Mouse (Mus musculus) stomach, embryonic 16.5 days (tissue): ENCODE measurements around the gene Utrn. TPM values are rescaled to one million over a fixed set of nuclear protein-coding genes. Genes with fewer than 3 reads are reported as not detected.

ENCODE experiments used
- ATAC-seq: fragments of 200-750 bp; cut with Nextera tagmentation; 2 replicates; pipeline ENCODE4 v1.8.0; 2017; ENCODE audit warnings: moderate number of reproducible peaks, moderate TSS enrichment; ENCODE audit not compliant: insufficient read depth, low FRiP score
- H3K27ac ChIP-seq: fragments of 300-500 bp; sonication (generic); 2 replicates; pipeline ENCODE4 v1.5.1; 2014; ENCODE audit warnings: low read length
- H3K27me3 ChIP-seq: fragments of 300-500 bp; sonication (generic); 2 replicates; pipeline ENCODE4 v1.6.1; 2014; ENCODE audit warnings: low read length, control low read depth, mixed read lengths; ENCODE audit not compliant: control insufficient read depth, insufficient read depth
- H3K36me3 ChIP-seq: fragments of 300-500 bp; sonication (generic); 2 replicates; pipeline ENCODE4 v1.6.1; 2014; ENCODE audit warnings: low read length; ENCODE audit not compliant: control insufficient read depth, insufficient read depth
- H3K4me1 ChIP-seq: fragments of 300-500 bp; sonication (generic); 2 replicates; pipeline ENCODE4 v1.6.1; 2014; ENCODE audit warnings: low read length, control low read depth, mixed read lengths; ENCODE audit not compliant: control insufficient read depth, insufficient read depth
- H3K4me2 ChIP-seq: fragments of 300-500 bp; sonication (generic); 2 replicates; pipeline ENCODE4 v1.6.1; 2014; ENCODE audit warnings: low read depth, low read length, mixed read lengths
- H3K4me3 ChIP-seq: fragments of 300-500 bp; sonication (generic); replicated peaks from 2 replicates; pipeline ENCODE4 v1.5.1; 2014; ENCODE audit warnings: mild to moderate bottlenecking, low read length
- H3K9ac ChIP-seq: fragments of 300-500 bp; sonication (generic); 2 replicates; pipeline ENCODE4 v1.6.1; 2014; ENCODE audit warnings: low read length
- H3K9me3 ChIP-seq: fragments of 300-500 bp; sonication (generic); replicated peaks from 2 replicates; pipeline ENCODE4 v1.6.1; 2016; ENCODE audit warnings: low read length, control low read depth; ENCODE audit not compliant: control insufficient read depth
- WGBS: fragments of 180-500 bp; shearing (Covaris S2); extraction: QIAGEN DNeasy Blood & Tissue Kit; methylation state at CpG from one replicate; pipeline ENCODE4 v1.1.7; 2014; 5-methylcytosine and 5-hydroxymethylcytosine counted together
- polyA plus RNA-seq: library from polyadenylated mRNA; unstranded; fragments of >200 nt; fragmentation: Nextera tagmentation; extraction: Ambion mirVana; gene quantifications from 2 replicates; pipeline ENCODE4 v1.2.1, GENCODE M21; 2015

The Utrn gene
- polyA plus RNA-seq, 1 experiment from 2014 or later, result 72.0 TPM

DNA sequence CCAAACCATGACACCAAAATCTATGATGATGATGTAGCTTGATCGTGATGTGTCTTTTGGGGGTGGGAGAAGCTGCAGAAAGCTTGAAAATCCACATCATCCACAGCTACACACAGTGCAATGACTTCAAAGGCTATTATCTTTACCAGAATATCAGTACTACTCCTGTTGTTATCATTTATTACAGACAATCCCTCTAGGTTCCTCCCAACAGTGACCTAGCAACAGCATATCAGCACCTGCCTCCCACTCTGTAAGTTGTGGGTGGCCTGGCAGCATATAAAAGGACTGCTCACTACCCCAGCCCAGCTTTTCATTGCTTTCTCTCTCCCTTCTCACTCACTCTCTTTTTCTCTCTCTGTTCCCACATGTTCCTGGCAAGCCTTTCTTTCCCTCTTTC is 494.4 kb downstream of the Utrn start:
- Histone ChIP-seq H3K9ac (no peak overlapping the region), H3K27me3 (no peaks in the 10 kb centered on the region), H3K4me1 (no peaks in the 10 kb centered on the region), H3K36me3 (no peaks in the 10 kb centered on the region), H3K27ac (no peak overlapping the region), H3K4me3 (no peak overlapping the region), H3K4me2 (no peak overlapping the region), H3K9me3 (no peaks in the 10 kb centered on the region)
- ATAC-seq, result no peak
- 97% methylated on average over 1 of the region's 1 CpGs for WGBS

DNA sequence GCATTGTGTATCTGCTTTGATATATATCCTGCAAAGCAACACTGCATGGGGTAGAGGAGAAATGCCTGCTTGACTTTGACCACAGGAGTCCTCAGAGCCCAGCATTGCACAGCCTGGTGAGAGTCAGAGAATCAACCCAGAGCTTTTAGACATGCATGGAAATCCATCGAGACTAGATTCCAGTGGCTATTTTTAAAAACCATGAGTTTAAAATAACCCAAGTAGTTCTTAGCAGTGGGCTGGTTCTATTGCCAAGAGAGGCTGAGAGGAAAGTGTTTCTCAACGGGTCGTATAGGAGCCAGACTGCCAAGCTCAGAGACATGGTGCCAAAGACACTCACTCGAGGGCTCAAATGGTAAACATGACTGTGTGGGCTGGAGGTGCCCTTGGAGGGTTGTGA is 514.6 kb downstream of the Utrn start:
- Histone ChIP-seq H3K27me3 (no peaks in the 10 kb centered on the region), H3K4me3 (no peak overlapping the region), H3K4me1 (no peaks in the 10 kb centered on the region), H3K4me2 (no peak overlapping the region), H3K36me3 (no peaks in the 10 kb centered on the region), H3K9me3 (no peaks in the 10 kb centered on the region), H3K9ac (no peak overlapping the region), H3K27ac (no peak overlapping the region)
- WGBS, result 75% methylated on average over 4 of the region's 4 CpGs
- no peak for ATAC-seq

DNA sequence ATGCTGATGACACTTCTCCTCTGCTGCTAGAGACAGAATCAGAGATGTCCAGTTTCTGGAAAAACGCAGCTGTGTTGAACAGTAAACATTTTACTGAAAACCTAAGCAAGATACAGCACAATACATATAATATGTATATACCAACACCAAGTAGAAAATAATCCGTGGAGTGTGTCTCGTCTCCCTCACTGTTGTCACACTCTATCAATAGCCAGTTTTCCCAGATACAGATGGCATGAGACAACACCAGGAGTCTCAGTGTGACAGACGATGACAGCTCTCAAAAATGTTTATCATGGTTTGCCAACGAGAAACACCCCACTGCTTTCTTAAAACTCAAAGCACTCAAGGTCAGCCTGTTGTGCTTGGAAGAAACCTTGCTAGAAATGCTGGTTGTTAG is 515.1 kb downstream of the Utrn start:
- no peak for ATAC-seq
- Histone ChIP-seq H3K9me3 (no peaks in the 10 kb centered on the region), H3K36me3 (no peaks in the 10 kb centered on the region), H3K27ac (no peak overlapping the region), H3K4me1 (no peaks in the 10 kb centered on the region), H3K4me3 (no peak overlapping the region), H3K4me2 (no peak overlapping the region), H3K27me3 (no peaks in the 10 kb centered on the region), H3K9ac (no peak overlapping the region)
- WGBS, result 67% methylated on average over 5 of the region's 5 CpGs

DNA sequence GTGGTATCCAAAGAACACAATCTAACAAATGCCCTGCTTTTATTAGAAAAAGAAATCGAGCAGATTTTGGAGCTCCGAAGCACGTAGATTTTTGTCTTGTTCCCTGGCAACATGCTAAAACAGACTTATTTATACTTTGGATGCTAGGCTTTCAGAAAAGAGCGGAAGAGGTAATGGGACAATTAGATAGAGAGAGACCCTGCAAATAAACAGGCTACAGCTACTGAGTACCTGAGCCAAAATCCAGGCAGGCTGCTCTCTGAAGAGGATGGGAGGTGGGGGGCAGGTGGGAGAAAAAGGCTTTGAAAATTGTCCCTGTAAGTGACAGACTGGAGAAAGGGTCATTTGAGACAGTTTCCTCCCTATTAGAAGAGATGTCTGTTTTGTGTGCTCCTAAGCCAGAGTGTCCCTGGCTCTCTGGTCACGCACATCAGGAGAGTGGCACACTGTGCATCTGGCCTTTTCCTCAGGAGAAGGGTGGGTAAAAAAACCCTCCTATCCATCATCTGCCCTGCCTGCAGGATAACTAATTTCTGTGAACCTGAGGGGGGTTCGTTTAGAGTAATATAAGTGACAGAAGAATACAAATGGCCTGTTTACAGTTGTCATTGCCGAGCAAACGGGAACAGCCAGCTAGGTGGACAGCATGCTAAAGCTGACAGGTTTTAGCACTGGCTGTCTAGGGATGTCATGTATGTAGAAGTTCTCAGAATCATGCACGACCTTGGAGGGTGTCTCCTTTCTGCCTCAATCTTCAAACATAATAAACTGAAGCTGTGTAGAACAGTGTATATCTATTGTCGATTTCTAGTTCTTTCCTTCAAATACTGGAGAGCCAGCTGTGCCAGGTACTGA is 529.2 kb downstream of the Utrn start:
- no peak overlapping the region for H3K4me2 ChIP-seq
- H3K27ac ChIP-seq, result no peak overlapping the region
- no peaks in the 10 kb centered on the region for H3K36me3 ChIP-seq
- H3K27me3 ChIP-seq, result no peaks in the 10 kb centered on the region
- WGBS, result 62% methylated on average over 10 of the region's 10 CpGs
- H3K4me1 ChIP-seq, result no peaks in the 10 kb centered on the region
- no peak overlapping the region for H3K9ac ChIP-seq
- no peaks in the 10 kb centered on the region for H3K9me3 ChIP-seq
- no peak overlapping the region for H3K4me3 ChIP-seq
- no peak for ATAC-seq

DNA sequence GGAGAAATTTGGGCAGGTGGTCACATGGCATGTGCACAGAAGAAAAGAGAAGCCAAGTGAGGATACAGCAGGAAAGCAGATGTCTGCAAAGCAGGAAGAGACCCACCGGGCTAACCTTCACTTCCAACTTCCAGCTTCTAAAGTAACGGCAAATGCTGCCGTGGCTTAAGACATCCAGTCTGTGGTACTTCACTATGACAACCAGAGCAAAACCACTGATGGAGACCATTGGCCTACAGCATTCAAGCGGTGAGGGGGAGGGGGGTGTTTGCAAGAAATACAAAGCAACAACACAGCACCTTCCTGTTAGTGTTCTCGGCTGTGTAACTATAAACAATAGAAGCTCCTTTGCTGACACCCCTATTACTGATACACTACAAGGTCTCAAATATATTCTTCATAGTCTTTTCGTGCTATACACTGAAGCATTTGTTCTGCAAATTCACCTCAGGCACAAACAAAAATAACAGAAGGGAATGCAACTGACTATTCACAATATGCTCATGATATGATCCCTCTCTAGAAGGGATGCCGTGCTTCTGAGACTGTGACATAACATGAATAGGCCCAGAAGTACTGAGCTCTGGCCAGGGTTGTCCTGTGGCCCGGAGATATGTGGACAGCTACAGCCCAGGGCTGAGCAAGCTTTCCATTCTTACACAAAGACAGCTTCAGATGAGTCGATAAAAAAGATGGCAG is 530.0 kb downstream of the Utrn start:
- no peak for ATAC-seq

More for the DNA sequence above, 530.0 kb downstream of the Utrn start:
- Histone ChIP-seq H3K4me2 (no peak overlapping the region), H3K9ac (no peak overlapping the region), H3K4me3 (no peak overlapping the region), H3K4me1 (no peaks in the 10 kb centered on the region), H3K27me3 (no peaks in the 10 kb centered on the region), H3K9me3 (no peaks in the 10 kb centered on the region), H3K36me3 (no peaks in the 10 kb centered on the region), H3K27ac (no peak overlapping the region)
- WGBS, result 77% methylated on average over 9 of the region's 9 CpGs

Other genes starting within 250 kb of the Utrn start
- 7.0 and 9.3 TPM in 2 replicates for gene Stx11, start 94.9 kb upstream of the Utrn start, polyA plus RNA-seq
- 31.3 and 33.4 TPM in 2 replicates for gene Sf3b5, start 136.0 kb upstream of the Utrn start, polyA plus RNA-seq
- gene Plagl1, start 191.1 kb upstream of the Utrn start, polyA plus RNA-seq, result 259 and 283 TPM in 2 replicates